Mouse (Mus musculus) frontal cortex, adult 2 months (tissue): ENCODE results near the gene Ifrd2. TPM values are rescaled to one million over a fixed set of nuclear protein-coding genes. Genes with fewer than 3 reads are reported as not detected.

ENCODE experiments used
- DNase-seq, 2 experiments: peaks; one replicate each; pipeline ENCODE4 v3.0.0; 2022; ENCODE audit warnings: low spot score in 1 of 2; ENCODE audit errors: extremely low spot score in 1 of 2
- polyA plus RNA-seq: library from polyadenylated mRNA; depleted of rRNA; stranded (reverse); fragments of >200 nt; gene quantifications from 2 replicates; pipeline ENCODE4 v1.2.3, GENCODE M21; 2012

Gene Ifrd2
- polyA plus RNA-seq, 1 experiment = 18.8 TPM

GRCm38 (mm10) chr9:107615035-107615434, 27.6 kb downstream of the Ifrd2 start:
- no peak for DNase-seq

GRCm38 (mm10) chr9:107617461-107617860, 30.0 kb downstream of the Ifrd2 start:
- no peak for DNase-seq

GRCm38 (mm10) chr9:107618098-107618497, 30.7 kb downstream of the Ifrd2 start:
- DNase-seq = no peak

GRCm38 (mm10) chr9:107618778-107619545, 31.5 kb downstream of the Ifrd2 start:
- DNase-seq = no peak

GRCm38 (mm10) chr9:107619546-107619879, 32.1 kb downstream of the Ifrd2 start:
- DNase-seq = no peak

GRCm38 (mm10) chr9:107620954-107621353, 33.5 kb downstream of the Ifrd2 start:
- DNase-seq = no peak

GRCm38 (mm10) chr9:107624539-107624938, 37.1 kb downstream of the Ifrd2 start:
- no peak for DNase-seq

GRCm38 (mm10) chr9:107624951-107625350, 37.5 kb downstream of the Ifrd2 start:
- no peak for DNase-seq

GRCm38 (mm10) chr9:107625351-107626128, 38.1 kb downstream of the Ifrd2 start:
- DNase-seq = no peak

- no peak for DNase-seq
These were observed 38.9 kb downstream of the Ifrd2 start for GRCm38 (mm10) chr9:107626158-107626843.

GRCm38 (mm10) chr9:107626844-107627277, 39.4 kb downstream of the Ifrd2 start:
- DNase-seq = peak in 1 of 2 experiments; percentile 84

- DNase-seq = no peak
These were observed 40.2 kb downstream of the Ifrd2 start for GRCm38 (mm10) chr9:107627387-107628255.

- no peak for DNase-seq
These were observed 41.4 kb downstream of the Ifrd2 start for GRCm38 (mm10) chr9:107628721-107629410.

GRCm38 (mm10) chr9:107629411-107629730, 41.9 kb downstream of the Ifrd2 start:
- no peak for DNase-seq

GRCm38 (mm10) chr9:107629901-107630425, 42.5 kb downstream of the Ifrd2 start:
- no peak for DNase-seq

GRCm38 (mm10) chr9:107630576-107630975, 43.1 kb downstream of the Ifrd2 start:
- DNase-seq = peak in 1 of 2 experiments; percentile 59

GRCm38 (mm10) chr9:107631311-107631826, 43.9 kb downstream of the Ifrd2 start:
- DNase-seq = no peak

GRCm38 (mm10) chr9:107631861-107632260, 44.4 kb downstream of the Ifrd2 start:
- no peak for DNase-seq

GRCm38 (mm10) chr9:107632478-107632877, 45.0 kb downstream of the Ifrd2 start:
- peak in 1 of 2 experiments; percentile 48 for DNase-seq
